Mouse (Mus musculus) hindbrain, embryonic 15.5 days (tissue): Measurements from ENCODE around the gene Vmn1r1. TPM values are rescaled to one million over a fixed set of nuclear protein-coding genes. Genes with fewer than 3 reads are reported as not detected.
A peak's percentile ranks its signal among the peaks of the same experiment; 100 is the strongest.

Experiments
- ATAC-seq: fragments of 200-750 bp; cut with Nextera tagmentation; 2 replicates; pipeline ENCODE4 v1.8.0; 2017; ENCODE audit warnings: low read depth, moderate number of reproducible peaks, moderate TSS enrichment; ENCODE audit not compliant: low FRiP score
- H3K27ac ChIP-seq: fragments of 300-500 bp; sonication (generic); replicated peaks from 2 replicates; pipeline ENCODE4 v1.5.1; 2015; ENCODE audit warnings: mild to moderate bottlenecking, inconsistent platforms
- H3K27me3 ChIP-seq: fragments of 300-500 bp; sonication (generic); 2 replicates; pipeline ENCODE4 v1.6.1; 2015; ENCODE audit warnings: control low read depth, inconsistent platforms
- H3K36me3 ChIP-seq: fragments of 300-500 bp; sonication (generic); 2 replicates; pipeline ENCODE4 v1.6.1; 2015; ENCODE audit warnings: control low read depth, inconsistent platforms
- H3K4me1 ChIP-seq: fragments of 300-500 bp; sonication (generic); replicated peaks from 2 replicates; pipeline ENCODE4 v1.6.1; 2015; ENCODE audit warnings: control low read depth, inconsistent platforms
- H3K4me2 ChIP-seq: fragments of 300-500 bp; sonication (generic); 2 replicates; pipeline ENCODE4 v1.6.1; 2015; ENCODE audit warnings: moderate library complexity, mild to moderate bottlenecking, inconsistent platforms
- H3K4me3 ChIP-seq: fragments of 300-500 bp; sonication (generic); 2 replicates; pipeline ENCODE4 v1.5.1; 2015; ENCODE audit warnings: mild to moderate bottlenecking, inconsistent platforms
- H3K9ac ChIP-seq: fragments of 300-500 bp; sonication (generic); 2 replicates; pipeline ENCODE4 v1.6.1; 2015; ENCODE audit warnings: inconsistent platforms
- H3K9me3 ChIP-seq: fragments of 300-500 bp; sonication (generic); 2 replicates; pipeline ENCODE4 v1.6.1; 2016; ENCODE audit warnings: control low read depth, inconsistent platforms
- WGBS: fragments of 180-500 bp; shearing (Covaris S2); methylation state at CpG from one replicate; pipeline ENCODE4 v1.1.7; 2015; 5-methylcytosine and 5-hydroxymethylcytosine counted together
- polyA plus RNA-seq: library from polyadenylated mRNA; unstranded; fragments of >200 nt; fragmentation: Nextera tagmentation; extraction: Ambion mirVana; gene quantifications from 2 replicates; pipeline ENCODE4 v1.2.1, GENCODE M21; 2015

The Vmn1r1 gene
- polyA plus RNA-seq, 1 experiment from 2014 or later: not detected

GRCm38 (mm10) chr1:182124506-182124905 lies 39.8 kb downstream of the Vmn1r1 start, which contains the start of gene Srp9:
Gene Srp9 (plus strand): TSS chr1:182124737.
- peak within 1 kb of the TSS; percentile 80 for H3K9ac ChIP-seq
- no peaks in the 10 kb centered on the region for H3K36me3 ChIP-seq
- WGBS: under 1% methylated on average over 36 of the region's 37 CpGs
- peaks cover 29% of the 10 kb centered on the region for H3K4me1 ChIP-seq
- ATAC-seq: peak; percentile 98
- 0 out of 2 replicates have a peak, but pooled peaks cover 3% of the 10 kb centered on the region for H3K27me3 ChIP-seq
- H3K4me2 ChIP-seq: peak within 1 kb of the TSS; percentile 59
- H3K4me3 ChIP-seq: peak within 1 kb of the TSS; percentile 94
- H3K27ac ChIP-seq: peak within 1 kb of the TSS; percentile 83
- H3K9me3 ChIP-seq: no peaks in the 10 kb centered on the region

GRCm38 (mm10) chr1:182122413-182122812 lies 41.9 kb downstream of the Vmn1r1 start:
- H3K27me3 ChIP-seq: 0 out of 2 replicates have a peak, but pooled peaks cover 3% of the 10 kb centered on the region
- 91% methylated on average over 4 of the region's 4 CpGs for WGBS
- H3K4me1 ChIP-seq: peaks cover 23% of the 10 kb centered on the region
- ATAC-seq: no peak
- no peak overlapping the region for H3K4me2 ChIP-seq
- no peaks in the 10 kb centered on the region for H3K9me3 ChIP-seq
- H3K9ac ChIP-seq: no peak overlapping the region
- H3K4me3 ChIP-seq: no peak overlapping the region
- H3K36me3 ChIP-seq: no peaks in the 10 kb centered on the region
- H3K27ac ChIP-seq: no peak overlapping the region

GRCm38 (mm10) chr1:182115651-182116408 lies 48.5 kb downstream of the Vmn1r1 start:
- H3K27ac ChIP-seq: no peak overlapping the region
- 0 out of 2 replicates have a peak, but pooled peaks have one; percentile 66 for ATAC-seq
- WGBS: 46% methylated on average over 7 of the region's 7 CpGs
- H3K9me3 ChIP-seq: no peaks in the 10 kb centered on the region
- H3K27me3 ChIP-seq: no peaks in the 10 kb centered on the region
- H3K4me1 ChIP-seq: peaks cover 18% of the 10 kb centered on the region
- H3K9ac ChIP-seq: no peak overlapping the region
- no peak overlapping the region for H3K4me3 ChIP-seq
- H3K4me2 ChIP-seq: no peak overlapping the region
- H3K36me3 ChIP-seq: no peaks in the 10 kb centered on the region

GRCm38 (mm10) chr1:182115197-182115596 lies 49.1 kb downstream of the Vmn1r1 start:
- no peaks in the 10 kb centered on the region for H3K9me3 ChIP-seq
- ATAC-seq: no peak
- peaks cover 18% of the 10 kb centered on the region for H3K4me1 ChIP-seq
- H3K27ac ChIP-seq: no peak overlapping the region
- no peak overlapping the region for H3K9ac ChIP-seq
- H3K4me3 ChIP-seq: no peak overlapping the region
- no peaks in the 10 kb centered on the region for H3K27me3 ChIP-seq
- no peaks in the 10 kb centered on the region for H3K36me3 ChIP-seq
- H3K4me2 ChIP-seq: no peak overlapping the region
- WGBS: 23% methylated on average over 5 of the region's 5 CpGs

- no peak for ATAC-seq
- no peak overlapping the region; the same call in 1 of the 2 replicates for H3K4me2 ChIP-seq
- no peak overlapping the region for H3K4me3 ChIP-seq
- 17% methylated on average over 19 of the region's 19 CpGs for WGBS
- H3K36me3 ChIP-seq: no peaks in the 10 kb centered on the region
- H3K4me1 ChIP-seq: peaks cover 18% of the 10 kb centered on the region
- no peaks in the 10 kb centered on the region for H3K9me3 ChIP-seq
- no peak overlapping the region for H3K9ac ChIP-seq
- H3K27me3 ChIP-seq: no peaks in the 10 kb centered on the region
- no peak overlapping the region for H3K27ac ChIP-seq
Observed at GRCm38 (mm10) chr1:182113587-182114500, 50.4 kb downstream of the Vmn1r1 start.

- WGBS: 92% methylated on average over 11 of the region's 11 CpGs
- Histone ChIP-seq H3K4me1 (peaks cover 18% of the 10 kb centered on the region), H3K4me2 (no peak overlapping the region), H3K9ac (no peak overlapping the region), H3K9me3 (no peaks in the 10 kb centered on the region), H3K27ac (no peak overlapping the region), H3K27me3 (no peaks in the 10 kb centered on the region), H3K4me3 (no peak overlapping the region), H3K36me3 (no peaks in the 10 kb centered on the region)
- no peak for ATAC-seq
Observed at GRCm38 (mm10) chr1:182113131-182113530, 51.2 kb downstream of the Vmn1r1 start.

GRCm38 (mm10) chr1:182112385-182112784 lies 51.9 kb downstream of the Vmn1r1 start:
- WGBS: 93% methylated on average over 15 of the region's 15 CpGs
- no peak overlapping the region for H3K27ac ChIP-seq
- peaks cover 18% of the 10 kb centered on the region for H3K4me1 ChIP-seq
- no peak overlapping the region for H3K9ac ChIP-seq
- H3K27me3 ChIP-seq: no peaks in the 10 kb centered on the region
- no peak overlapping the region for H3K4me2 ChIP-seq
- no peak for ATAC-seq
- no peak overlapping the region for H3K4me3 ChIP-seq
- H3K36me3 ChIP-seq: no peaks in the 10 kb centered on the region
- no peaks in the 10 kb centered on the region for H3K9me3 ChIP-seq

GRCm38 (mm10) chr1:182111386-182112317 lies 52.6 kb downstream of the Vmn1r1 start:
- ATAC-seq: peak; percentile 43; the same call in 1 of the 2 replicates
- WGBS: 66% methylated on average over 14 of the region's 14 CpGs

GRCm38 (mm10) chr1:182110708-182111385 lies 53.4 kb downstream of the Vmn1r1 start:
- Histone ChIP-seq H3K9ac (no peak overlapping the region), H3K4me2 (no peak overlapping the region), H3K9me3 (no peaks in the 10 kb centered on the region), H3K27me3 (no peaks in the 10 kb centered on the region), H3K27ac (no peak overlapping the region), H3K4me1 (peaks cover 18% of the 10 kb centered on the region), H3K36me3 (no peaks in the 10 kb centered on the region), H3K4me3 (no peak overlapping the region)
- no peak for ATAC-seq
- WGBS: 67% methylated on average over 15 of the region's 15 CpGs

More at GRCm38 (mm10) chr1:182111386-182112317, 52.6 kb downstream of the Vmn1r1 start:
- Histone ChIP-seq H3K4me1 (peaks cover 18% of the 10 kb centered on the region), H3K9me3 (no peaks in the 10 kb centered on the region), H3K9ac (no peak overlapping the region), H3K4me2 (no peak overlapping the region), H3K27ac (no peak overlapping the region), H3K4me3 (no peak overlapping the region), H3K27me3 (no peaks in the 10 kb centered on the region), H3K36me3 (no peaks in the 10 kb centered on the region)

- H3K4me1 ChIP-seq: peaks cover 18% of the 10 kb centered on the region
- no peak overlapping the region for H3K9ac ChIP-seq
- H3K36me3 ChIP-seq: no peaks in the 10 kb centered on the region
- H3K27ac ChIP-seq: no peak overlapping the region
- no peak for ATAC-seq
- H3K4me3 ChIP-seq: no peak overlapping the region
- H3K9me3 ChIP-seq: no peaks in the 10 kb centered on the region
- no peaks in the 10 kb centered on the region for H3K27me3 ChIP-seq
- no peak overlapping the region for H3K4me2 ChIP-seq
- 88% methylated on average over 11 of the region's 11 CpGs for WGBS
Observed at GRCm38 (mm10) chr1:182110185-182110584, 54.1 kb downstream of the Vmn1r1 start.
